Mouse (Mus musculus): Measurements from ENCODE around the gene Stk17b. TPM values are rescaled to one million over a fixed set of nuclear protein-coding genes. Genes with fewer than 3 reads are reported as not detected.

Gene Stk17b
- total RNA-seq, 1 experiment: 10.7 TPM

DNA sequence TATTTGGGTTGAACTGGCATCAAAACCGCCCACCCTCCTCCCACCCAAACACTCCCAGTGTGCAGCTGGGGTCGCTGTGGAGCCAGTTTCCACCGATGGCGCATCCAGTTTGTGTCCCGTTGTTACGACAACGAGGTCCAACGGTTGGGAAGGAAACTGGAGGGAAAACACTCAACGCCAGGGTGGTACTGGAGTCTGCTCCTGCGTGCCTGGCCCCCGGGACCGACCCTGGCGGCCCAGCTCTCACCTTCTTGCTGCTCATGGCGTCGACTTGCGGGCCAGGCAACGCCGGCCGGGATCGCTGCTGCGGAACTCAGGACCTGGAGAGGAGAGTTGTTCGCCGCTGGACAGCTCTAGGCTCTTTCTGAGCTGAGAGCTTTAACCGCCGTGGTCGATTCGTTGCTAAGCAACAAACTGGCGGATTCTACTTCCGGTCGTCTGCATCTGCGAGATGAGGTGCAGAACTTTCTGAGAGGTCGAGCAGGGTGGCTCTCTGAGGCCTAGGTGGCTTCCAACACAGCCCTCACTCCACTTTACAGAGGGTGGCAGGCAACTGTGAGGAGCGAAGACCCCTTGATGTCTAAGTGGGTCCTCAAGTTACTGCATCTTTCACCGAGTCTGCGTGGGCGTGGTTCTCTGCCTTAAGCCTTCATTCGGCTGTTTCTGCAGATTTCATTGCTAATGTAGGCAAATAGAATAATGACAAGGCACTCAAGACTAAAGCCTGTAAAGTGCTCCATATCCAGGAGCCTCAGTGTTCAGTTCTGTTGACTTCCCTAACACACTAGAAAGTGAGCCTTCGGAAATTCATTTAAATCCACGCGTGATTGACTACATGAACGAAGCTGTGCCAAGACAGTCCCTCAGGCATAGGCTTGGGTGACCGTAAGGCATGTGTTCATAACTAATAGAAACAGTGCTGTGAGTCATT lies 78.3 kb downstream of the Stk17b start, which contains the start of gene Dnah7a:
Dnah7a (minus strand) TSS at position 354 of the 931 bp plus-strand sequence.
- TF ChIP-seq MAFK (IDR thresholded peaks at IDR 0.05; ENCODE audit: insufficient read depth, low read depth, low read length): no peak
- 0 out of 2 replicates have a peak, but pooled peaks have one; percentile 23 for TF ChIP-seq ZC3H11A (IDR thresholded peaks at IDR 0.05; ENCODE audit: borderline replicate concordance, low read depth, low read length)
- Histone ChIP-seq H3K4me3 (ENCODE audit: insufficient read depth in 1 of 2, low read depth in 1 of 2, low read length in 2 of 2, poor library complexity in 1 of 2, severe bottlenecking in 1 of 2) (peak within 1 kb of the TSS; percentile 60 to 74), H3K27ac (ENCODE audit: insufficient read depth, low read depth, low read length, poor library complexity, severe bottlenecking) (no peak within 1 kb of the TSS), H3K36me3 (ENCODE audit: control insufficient read depth, insufficient read depth, low read length, poor library complexity, severe bottlenecking) (no peaks in the 10 kb centered on the region), H3K9me3 (ENCODE audit: control insufficient read depth, insufficient read depth, low read depth, low read length) (no peaks in the 10 kb centered on the region), H3K9ac (ENCODE audit: insufficient read depth, low read depth, low read length, poor library complexity, severe bottlenecking) (peak within 1 kb of the TSS; percentile 64; the same call in 1 of the 2 replicates), H3K4me1 (ENCODE audit: control insufficient read depth in 2 of 2, insufficient read depth in 2 of 2, low read length in 2 of 2, poor library complexity in 1 of 2) (peaks cover 0 to 2% of the 10 kb centered on the region in 2 experiments; a peak in 1 of 4 replicates)
- peak; percentile 54 for DNase-seq (ENCODE audit: low read depth, low spot score)
- in situ Hi-C loops (cut with MboI; ENCODE audit: low sequenced_read_pairs in 2 of 2, unreplicated experiment in 2 of 2): loop anchor here (25.0 kb wide), 2 partner anchors 181 to 206 kb away; no protein-coding TSS in a partner anchor

Other genes with a start within 250 kb of the Stk17b start
- gene Dnah7a, start 78.4 kb downstream of the Stk17b start, total RNA-seq (2012; rRNA removed): 0.53 and 0.98 TPM in 2 replicates